Mouse (Mus musculus): ENCODE results near the gene Kcnma1.

DNA sequence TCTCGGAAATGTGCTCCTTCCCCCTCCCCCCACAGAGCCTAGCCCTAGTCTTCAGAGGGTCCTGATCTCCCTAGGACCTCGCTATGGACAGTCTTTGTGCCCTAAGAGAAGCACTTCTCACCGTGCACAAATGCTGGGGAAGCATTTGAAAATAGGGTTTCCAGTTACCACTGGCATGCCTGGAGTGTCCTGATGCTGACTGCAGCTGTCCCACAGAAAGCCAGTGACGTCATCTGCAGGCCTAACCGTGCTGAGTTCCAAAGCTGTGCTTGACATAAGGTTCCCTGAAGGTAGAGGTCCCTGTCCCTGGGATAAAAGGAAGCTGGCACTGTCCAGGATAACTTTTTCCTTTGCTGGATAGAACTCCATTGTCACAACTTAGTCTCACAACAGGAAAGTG, 71.1 kb downstream of the Kcnma1 start:
- no peak for TF ChIP-seq CTCF (IDR thresholded peaks at IDR 0.05; ENCODE audit: control insufficient read depth, insufficient read depth, insufficient replicate concordance, low read depth, low read length)
- no peak for TF ChIP-seq POLR2A (IDR thresholded peaks at IDR 0.05; ENCODE audit: control insufficient read depth, low read depth, low read length)

Measured in testis, adult 2 months (tissue).